21 mouse cellular contexts compared by ENCODE assay signal in genomic region chr17:13714128-13714527, GRCm38 (mm10). TPM values are rescaled to one million over a fixed set of nuclear protein-coding genes. Genes with fewer than 3 reads are reported as not detected.
DNase-seq lines count a peak whose midpoint lies in the region; ATAC-seq and TF ChIP-seq lines count a peak whose summit lies in the region.
"Had no signal": no experiment of that assay in that cellular context is flagged by ENCODE, and none has a peak within 500 bp of the region (broad histone marks: within the 10 kb centered on the region; RNA-seq: fewer than 3 reads in every experiment).

No protein-coding gene starts in this region.

- peak; percentile 57; the same call in 1 of the 2 replicates for TF ChIP-seq EP300 in lung, postnatal 0 days (IDR thresholded peaks at IDR 0.05)

- H3K36me3 ChIP-seq in kidney, embryonic 16.5 days (ENCODE audit: insufficient read depth, low read length), result no peaks in the 10 kb centered on the region
- no peaks in the 10 kb centered on the region for H3K36me3 ChIP-seq in lung, postnatal 0 days (ENCODE audit: insufficient read depth, low read length)
- no peaks in the 10 kb centered on the region for H3K36me3 ChIP-seq in stomach, embryonic 16.5 days (ENCODE audit: control insufficient read depth, insufficient read depth, low read length)
- H3K36me3 ChIP-seq: forebrain, embryonic 12.5 days; forebrain, embryonic 15.5 days; hindbrain, embryonic 10.5 days; hindbrain, embryonic 13.5 days had no signal

- DNase-seq in kidney, postnatal 25 days, result no peak
- DNase-seq in lung, postnatal 0 days (ENCODE audit: low spot score), result peak; percentile 35
- no peak for DNase-seq in lung, postnatal 14 days
- DNase-seq in thymus, postnatal 0 days (ENCODE audit: low spot score), result no peak
- DNase-seq: adrenal gland, adult 2 months; cerebellum, adult 11-12 months; cerebellum, adult 8-10 months; cerebellum, postnatal 10 days; cerebellum, postnatal 36 days; embryo, embryonic 11 days; gastrocnemius, postnatal 10 days; gastrocnemius, postnatal 36 days had no signal

- no peak overlapping the region for H3K4me2 ChIP-seq in kidney, embryonic 16.5 days (replicated peaks; ENCODE audit: low read depth, low read length)
- H3K4me2 ChIP-seq in lung, postnatal 0 days (replicated peaks; ENCODE audit: low read depth, low read length), result no peak overlapping the region
- H3K4me2 ChIP-seq in stomach, embryonic 16.5 days (ENCODE audit: low read depth, low read length), result no peak overlapping the region
- H3K4me2 ChIP-seq: forebrain, embryonic 12.5 days; forebrain, embryonic 15.5 days; heart, embryonic 11.5 days; hindbrain, embryonic 13.5 days had no signal

- no peak overlapping the region for H3K9ac ChIP-seq in kidney, embryonic 16.5 days (replicated peaks; ENCODE audit: low read length)
- H3K9ac ChIP-seq in lung, postnatal 0 days (replicated peaks; ENCODE audit: low read depth), result no peak overlapping the region
- no peak overlapping the region for H3K9ac ChIP-seq in stomach, embryonic 16.5 days (ENCODE audit: low read length)
- H3K9ac ChIP-seq: forebrain, embryonic 12.5 days; forebrain, embryonic 15.5 days; hindbrain, embryonic 13.5 days had no signal

- H3K4me3 ChIP-seq in kidney, embryonic 16.5 days (ENCODE audit: low read length), result no peak overlapping the region
- H3K4me3 ChIP-seq in lung, postnatal 0 days (ENCODE audit: low read depth, low read length), result no peak overlapping the region
- H3K4me3 ChIP-seq in stomach, embryonic 16.5 days (replicated peaks; ENCODE audit: low read length), result no peak overlapping the region
- H3K4me3 ChIP-seq: forebrain, embryonic 12.5 days; forebrain, embryonic 15.5 days; hindbrain, embryonic 10.5 days; hindbrain, embryonic 13.5 days had no signal

- TF ChIP-seq CTCF in lung, postnatal 0 days (IDR thresholded peaks at IDR 0.05), result no peak

- no peaks in the 10 kb centered on the region for H3K27me3 ChIP-seq in kidney, embryonic 16.5 days (ENCODE audit: insufficient read depth, low read length)
- no peaks in the 10 kb centered on the region for H3K27me3 ChIP-seq in lung, postnatal 0 days (replicated peaks; ENCODE audit: insufficient read depth, low read length)
- H3K27me3 ChIP-seq in stomach, embryonic 16.5 days (ENCODE audit: control insufficient read depth, insufficient read depth, low read length), result no peaks in the 10 kb centered on the region
- H3K27me3 ChIP-seq: forebrain, embryonic 12.5 days; forebrain, embryonic 15.5 days; hindbrain, embryonic 13.5 days had no signal

- no peaks in the 10 kb centered on the region for H3K9me3 ChIP-seq in kidney, embryonic 16.5 days (ENCODE audit: low read length)
- no peaks in the 10 kb centered on the region for H3K9me3 ChIP-seq in lung, postnatal 0 days (ENCODE audit: low read length)
- H3K9me3 ChIP-seq in stomach, embryonic 16.5 days (replicated peaks; ENCODE audit: control insufficient read depth, low read length), result no peaks in the 10 kb centered on the region
- H3K9me3 ChIP-seq: forebrain, embryonic 12.5 days; forebrain, embryonic 15.5 days; hindbrain, embryonic 10.5 days; hindbrain, embryonic 13.5 days had no signal

- 0 out of 2 replicates have a peak, but pooled peaks cover 10% of the 10 kb centered on the region for H3K4me1 ChIP-seq in kidney, embryonic 16.5 days (ENCODE audit: insufficient read depth, low read length)
- H3K4me1 ChIP-seq in lung, postnatal 0 days (ENCODE audit: insufficient read depth, low read depth, low read length), result no peaks in the 10 kb centered on the region; the same call in 1 of the 2 replicates
- no peaks in the 10 kb centered on the region for H3K4me1 ChIP-seq in stomach, embryonic 16.5 days (ENCODE audit: control insufficient read depth, insufficient read depth, low read length)
- H3K4me1 ChIP-seq: forebrain, embryonic 12.5 days; forebrain, embryonic 15.5 days; hindbrain, embryonic 10.5 days; hindbrain, embryonic 13.5 days had no signal

- 79% methylated on average over 4 of the region's 4 CpGs for WGBS in kidney, embryonic 16.5 days
- 82% methylated on average over 4 of the region's 4 CpGs for WGBS in lung, postnatal 0 days
- WGBS in stomach, embryonic 16.5 days, result 80% methylated on average over 4 of the region's 4 CpGs

- peak; percentile 29; the same call in 1 of the 2 replicates for ATAC-seq in kidney, embryonic 16.5 days (ENCODE audit: low FRiP score, low TSS enrichment)
- peak; percentile 34; the same call in 1 of the 2 replicates for ATAC-seq in lung, postnatal 0 days
- ATAC-seq in stomach, embryonic 16.5 days (ENCODE audit: insufficient read depth, low FRiP score), result no peak
- ATAC-seq: CD4-positive, CD25-positive, alpha-beta regulatory T cell, adult 4 months; forebrain, embryonic 15.5 days; hindbrain, embryonic 16.5 days had no signal

- no peak overlapping the region for H3K27ac ChIP-seq in kidney, embryonic 16.5 days (ENCODE audit: low read length)
- H3K27ac ChIP-seq in lung, postnatal 0 days (ENCODE audit: low read length), result peak overlapping the region; percentile 33
- peak overlapping the region; percentile 19; the same call in 1 of the 2 replicates for H3K27ac ChIP-seq in stomach, embryonic 16.5 days (ENCODE audit: low read length)
- H3K27ac ChIP-seq: forebrain, embryonic 12.5 days; forebrain, embryonic 15.5 days; hindbrain, embryonic 10.5 days; hindbrain, embryonic 13.5 days had no signal

RNA-seq across cellular contexts. Expression of gene Afdn, which starts 46.2 kb away (rescaled TPM):
- polyA plus RNA-seq in kidney, embryonic 16.5 days (2015; fragmentation: Nextera tagmentation; extraction: Ambion mirVana), result 52.7 TPM in 2 replicates
- 148 and 161 TPM in 2 replicates for polyA plus RNA-seq in lung, postnatal 0 days (2015; fragmentation: Nextera tagmentation; extraction: Ambion mirVana)
- polyA plus RNA-seq in stomach, embryonic 16.5 days (2015; fragmentation: Nextera tagmentation; extraction: Ambion mirVana), result 59.7 and 63.7 TPM in 2 replicates
- 20.8 and 29.9 TPM in 2 replicates for polyA plus RNA-seq in thymus, postnatal 0 days (2015; fragmentation: Nextera tagmentation; extraction: Ambion mirVana)

RNA-seq across cellular contexts. Expression of gene Tcte2, which starts 47.5 kb away (rescaled TPM):
- polyA plus RNA-seq in kidney, embryonic 16.5 days (2015; fragmentation: Nextera tagmentation; extraction: Ambion mirVana), result 2.8 and 4.0 TPM in 2 replicates
- 3.9 and 4.4 TPM in 2 replicates for polyA plus RNA-seq in lung, postnatal 0 days (2015; fragmentation: Nextera tagmentation; extraction: Ambion mirVana)
- 5.9 and 6.2 TPM in 2 replicates for polyA plus RNA-seq in stomach, embryonic 16.5 days (2015; fragmentation: Nextera tagmentation; extraction: Ambion mirVana)
- polyA plus RNA-seq in thymus, postnatal 0 days (2015; fragmentation: Nextera tagmentation; extraction: Ambion mirVana), result 0.58 and 0.77 TPM in 2 replicates
- polyA plus RNA-seq: CD4-positive, CD25-positive, alpha-beta regulatory T cell, adult 4 months had no signal
